Mouse (Mus musculus) kidney, postnatal 0 days (tissue): Measurements from ENCODE around the gene Olfr1257. TPM values are rescaled to one million over a fixed set of nuclear protein-coding genes. Genes with fewer than 3 reads are reported as not detected.
"Not testable (repeated sequence)": the region's sequence is repeated elsewhere in the genome, so short reads cannot be mapped to it uniquely, and the experiment has no call there.

Experiments used
- ATAC-seq: fragments of 200-750 bp; cut with Nextera tagmentation; replicated peaks from 2 replicates; pipeline ENCODE4 v1.8.0; 2017; ENCODE audit warnings: low read depth, moderate number of reproducible peaks, moderate TSS enrichment, moderate library complexity; ENCODE audit not compliant: low FRiP score
- DNase-seq: peaks from one replicate; pipeline ENCODE4 v3.0.0-alpha.2; 2016; ENCODE audit warnings: low spot score
- H3K27ac ChIP-seq: fragments of 300-500 bp; sonication (generic); 2 replicates; pipeline ENCODE4 v1.5.1; 2014; ENCODE audit warnings: mild to moderate bottlenecking
- H3K27me3 ChIP-seq: fragments of 300-500 bp; sonication (generic); 2 replicates; pipeline ENCODE4 v1.6.1; 2014; ENCODE audit warnings: low read length, mixed read lengths; ENCODE audit not compliant: insufficient read depth
- H3K36me3 ChIP-seq: fragments of 300-500 bp; sonication (generic); 2 replicates; pipeline ENCODE4 v1.6.1; 2014; ENCODE audit warnings: low read length, mixed read lengths; ENCODE audit not compliant: insufficient read depth
- H3K4me1 ChIP-seq: fragments of 300-500 bp; sonication (generic); replicated peaks from 2 replicates; pipeline ENCODE4 v1.6.1; 2014; ENCODE audit warnings: antibody characterized with exemption, low read length, mixed read lengths; ENCODE audit not compliant: insufficient read depth
- H3K4me2 ChIP-seq: fragments of 300-500 bp; sonication (generic); 2 replicates; pipeline ENCODE4 v1.6.1; 2014; ENCODE audit warnings: mild to moderate bottlenecking, low read length, moderate library complexity, mixed read lengths
- H3K4me3 ChIP-seq: fragments of 300-500 bp; sonication (generic); replicated peaks from 2 replicates; pipeline ENCODE4 v1.5.1; 2014; ENCODE audit warnings: low read depth, low read length
- H3K9ac ChIP-seq: fragments of 300-500 bp; sonication (generic); 2 replicates; pipeline ENCODE4 v1.6.1; 2014; ENCODE audit warnings: low read depth, low read length
- H3K9me3 ChIP-seq: fragments of 300-500 bp; sonication (generic); replicated peaks from 2 replicates; pipeline ENCODE4 v1.6.1; 2016; ENCODE audit warnings: low read length, inconsistent platforms, mixed read lengths
- CTCF ChIP-seq: IDR thresholded peaks from 2 replicates; pipeline ENCODE4 v1.5.1; 2016; ENCODE audit warnings: antibody characterized with exemption, low read depth, mild to moderate bottlenecking, moderate library complexity
- WGBS: fragments of 180-500 bp; shearing (Covaris S2); extraction: QIAGEN DNeasy Blood & Tissue Kit; methylation state at CpG from one replicate; pipeline ENCODE4 v1.1.7; 2014; 5-methylcytosine and 5-hydroxymethylcytosine counted together
- polyA plus RNA-seq: library from polyadenylated mRNA; unstranded; fragments of >200 nt; fragmentation: Nextera tagmentation; extraction: Ambion mirVana; gene quantifications from 2 replicates; pipeline ENCODE4 v1.2.1, GENCODE M21; 2015

Gene Olfr1257
- polyA plus RNA-seq: not detected in 2 replicates

GRCm38 (mm10) chr2:89878137-89878536 lies at the start of gene Olfr1257:
TSS of gene Olfr1257 (plus strand) at chr2:89878437.
- no peak for TF ChIP-seq CTCF
- no peaks in the 10 kb centered on the region for H3K4me1 ChIP-seq
- no peaks in the 10 kb centered on the region for H3K36me3 ChIP-seq
- no peak within 1 kb of the TSS for H3K9ac ChIP-seq
- no peak for ATAC-seq
- H3K4me3 ChIP-seq: no peak within 1 kb of the TSS
- no peak within 1 kb of the TSS for H3K4me2 ChIP-seq
- H3K27me3 ChIP-seq: no peaks in the 10 kb centered on the region
- H3K9me3 ChIP-seq: no peaks in the 10 kb centered on the region
- no peak for DNase-seq
- 92% methylated on average over 1 of the region's 1 CpGs for WGBS
- H3K27ac ChIP-seq: no peak within 1 kb of the TSS

GRCm38 (mm10) chr2:89841455-89841854 lies 36.8 kb upstream of the Olfr1257 start, which contains the start of gene Olfr1256:
TSS of gene Olfr1256 (minus strand) at chr2:89841555.
- no peak for TF ChIP-seq CTCF
- ATAC-seq (no peak), DNase-seq (no peak)
- Histone ChIP-seq H3K9ac (no peak within 1 kb of the TSS), H3K4me2 (no peak within 1 kb of the TSS), H3K4me1 (no peaks in the 10 kb centered on the region), H3K9me3 (no peaks in the 10 kb centered on the region), H3K4me3 (no peak within 1 kb of the TSS), H3K27ac (no peak within 1 kb of the TSS), H3K27me3 (no peaks in the 10 kb centered on the region), H3K36me3 (no peaks in the 10 kb centered on the region)
- WGBS: 45% methylated on average over 2 of the region's 2 CpGs

GRCm38 (mm10) chr2:89848105-89848504 lies 30.1 kb upstream of the Olfr1257 start, which contains the start of gene Olfr48:
TSS of gene Olfr48 (minus strand) at chr2:89848205.
- Histone ChIP-seq H3K4me1 (no peaks in the 10 kb centered on the region), H3K9me3 (no peaks in the 10 kb centered on the region), H3K27me3 (no peaks in the 10 kb centered on the region), H3K9ac (no peak within 1 kb of the TSS), H3K27ac (no peak within 1 kb of the TSS), H3K4me2 (no peak within 1 kb of the TSS), H3K4me3 (no peak within 1 kb of the TSS), H3K36me3 (no peaks in the 10 kb centered on the region)
- WGBS: 83% methylated on average over 5 of the region's 5 CpGs
- ATAC-seq (no peak), DNase-seq (no peak)
- no peak for TF ChIP-seq CTCF

- no peak for TF ChIP-seq CTCF
- Histone ChIP-seq H3K4me3 (no peak overlapping the region), H3K4me2 (no peak overlapping the region), H3K4me1 (no peaks in the 10 kb centered on the region), H3K27ac (no peak overlapping the region), H3K27me3 (no peaks in the 10 kb centered on the region), H3K36me3 (no peaks in the 10 kb centered on the region), H3K9me3 (no peaks in the 10 kb centered on the region), H3K9ac (no peak overlapping the region)
- ATAC-seq: no peak
- WGBS: 81% methylated on average over 1 of the region's 1 CpGs
- no peak for DNase-seq
Measured at GRCm38 (mm10) chr2:89849230-89849629, 29.0 kb upstream of the Olfr1257 start.

GRCm38 (mm10) chr2:89912616-89913015 lies 34.4 kb downstream of the Olfr1257 start:
- H3K4me2 ChIP-seq, DNase-seq, H3K9ac ChIP-seq, H3K36me3 ChIP-seq, H3K4me1 ChIP-seq, H3K4me3 ChIP-seq, H3K27ac ChIP-seq, ATAC-seq, H3K27me3 ChIP-seq, H3K9me3 ChIP-seq: not testable (repeated sequence)
- WGBS: 91% methylated on average over 9 of the region's 9 CpGs

- Histone ChIP-seq H3K27ac (no peak within 1 kb of the TSS), H3K9ac (no peak within 1 kb of the TSS), H3K36me3 (no peaks in the 10 kb centered on the region), H3K4me1 (no peaks in the 10 kb centered on the region), H3K4me2 (no peak within 1 kb of the TSS), H3K4me3 (no peak within 1 kb of the TSS), H3K9me3 (no peaks in the 10 kb centered on the region), H3K27me3 (no peaks in the 10 kb centered on the region)
- DNase-seq (no peak), ATAC-seq (no peak)
- TF ChIP-seq CTCF: no peak
Measured at GRCm38 (mm10) chr2:89927009-89927408, 48.8 kb downstream of the Olfr1257 start, which contains the start of gene Olfr1258. TSS of gene Olfr1258 (plus strand) at chr2:89927309.

Other genes with a start within 250 kb of the Olfr1257 start
- gene Olfr1249, start 243.5 kb upstream of the Olfr1257 start, polyA plus RNA-seq: not detected in 2 replicates
- gene Olfr1250, start 217.0 kb upstream of the Olfr1257 start, polyA plus RNA-seq: not detected in 2 replicates
- not detected in 2 replicates for gene Olfr1251, start 206.5 kb upstream of the Olfr1257 start, polyA plus RNA-seq
- gene Olfr1252, start 153.4 kb upstream of the Olfr1257 start, polyA plus RNA-seq: not detected in 2 replicates
- gene Olfr1253, start 121.3 kb upstream of the Olfr1257 start, polyA plus RNA-seq: not detected in 2 replicates
- gene Olfr1254, start 84.8 kb upstream of the Olfr1257 start, polyA plus RNA-seq: not detected in 2 replicates
- not detected in 2 replicates for gene Olfr1255, start 66.4 kb upstream of the Olfr1257 start, polyA plus RNA-seq
- not detected in 2 replicates for gene Olfr1256, start 36.9 kb upstream of the Olfr1257 start, polyA plus RNA-seq
- gene Olfr48, start 30.2 kb upstream of the Olfr1257 start, polyA plus RNA-seq: not detected in 2 replicates
- not detected in 2 replicates for gene Olfr1258, start 48.9 kb downstream of the Olfr1257 start, polyA plus RNA-seq
- not detected in 2 replicates for gene Olfr1259, start 70.2 kb downstream of the Olfr1257 start, polyA plus RNA-seq
- not detected in 2 replicates for gene Olfr1260, start 95.9 kb downstream of the Olfr1257 start, polyA plus RNA-seq
- not detected in 2 replicates for gene Olfr1261, start 112.8 kb downstream of the Olfr1257 start, polyA plus RNA-seq
- not detected in 2 replicates for gene Olfr1262, start 121.7 kb downstream of the Olfr1257 start, polyA plus RNA-seq
- gene Olfr1263, start 133.7 kb downstream of the Olfr1257 start, polyA plus RNA-seq: not detected in 2 replicates
- not detected in 2 replicates for gene Olfr1264, start 147.1 kb downstream of the Olfr1257 start, polyA plus RNA-seq
- gene Olfr1265, start 156.9 kb downstream of the Olfr1257 start, polyA plus RNA-seq: not detected in 2 replicates
- gene Olfr140, start 185.2 kb downstream of the Olfr1257 start, polyA plus RNA-seq: not detected in 2 replicates
- gene Olfr1269, start 243.0 kb downstream of the Olfr1257 start, polyA plus RNA-seq: not detected in 2 replicates